Mouse (Mus musculus) kidney, postnatal 10 days (tissue): Measurements from ENCODE around the gene Pin1.
A peak's percentile ranks its signal among the peaks of the same experiment; 100 is the strongest.
"Not testable (repeated sequence)": the region's sequence is repeated elsewhere in the genome, so short reads cannot be mapped to it uniquely, and the experiment has no call there.

ENCODE experiments used
- DNase-seq: peaks from one replicate; pipeline ENCODE4 v3.0.0; 2021; ENCODE audit warnings: mixed read lengths

Pin1 gene

DNA sequence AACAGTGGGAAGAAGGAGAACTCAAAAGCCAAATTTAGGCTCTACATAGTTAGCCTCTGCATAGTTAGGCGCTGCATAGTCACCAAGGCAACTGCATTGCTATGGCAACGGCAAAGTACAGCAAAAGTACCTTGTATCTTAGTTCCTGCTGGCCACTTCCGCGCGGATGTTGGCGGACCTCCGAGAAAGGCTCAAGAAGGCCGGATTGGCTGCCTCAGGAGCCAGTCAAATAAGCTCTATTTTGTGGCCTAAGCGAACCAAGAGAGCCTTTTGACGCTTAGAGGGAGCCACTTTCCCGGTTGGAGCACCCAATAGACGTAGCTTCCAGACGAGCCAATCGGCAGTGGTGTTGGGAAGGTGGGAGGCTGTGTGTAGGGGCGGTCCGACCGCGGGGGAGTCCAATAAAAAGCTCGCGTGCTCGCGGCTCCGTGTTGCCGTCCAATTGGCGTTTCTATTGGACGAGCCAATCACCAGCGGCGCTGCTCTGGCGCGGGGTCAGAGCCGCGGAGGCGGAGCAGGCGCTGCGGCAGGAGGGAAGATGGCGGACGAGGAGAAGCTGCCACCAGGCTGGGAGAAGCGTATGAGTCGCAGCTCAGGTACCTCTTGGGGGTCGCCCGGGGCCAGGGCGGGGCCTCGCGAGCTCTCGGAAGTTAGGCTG lies at the start of gene Pin1:
Gene Pin1 (plus strand): TSS at position 494 of the 658 bp plus-strand sequence.
- peak; percentile 99 for DNase-seq

DNA sequence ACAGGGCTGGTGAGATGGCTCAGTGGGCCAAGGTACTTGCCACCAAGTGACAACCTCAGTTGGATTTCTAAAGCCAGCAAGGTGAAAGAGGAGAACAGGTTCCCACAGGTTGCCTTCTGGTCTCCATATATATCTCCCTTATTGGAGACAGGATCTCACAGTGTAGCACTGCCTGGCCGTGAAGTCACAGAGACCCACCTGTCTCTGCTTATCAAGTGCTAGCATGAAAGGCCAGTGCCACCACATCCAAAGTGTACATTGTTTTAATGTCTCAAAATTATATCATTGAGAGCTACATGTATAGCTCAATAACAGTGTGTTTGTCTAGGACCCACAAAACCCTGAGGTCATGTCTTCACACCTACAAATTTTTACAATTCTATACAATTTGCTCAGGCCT lies 45.6 kb upstream of the Pin1 start:
- DNase-seq: no peak

DNA sequence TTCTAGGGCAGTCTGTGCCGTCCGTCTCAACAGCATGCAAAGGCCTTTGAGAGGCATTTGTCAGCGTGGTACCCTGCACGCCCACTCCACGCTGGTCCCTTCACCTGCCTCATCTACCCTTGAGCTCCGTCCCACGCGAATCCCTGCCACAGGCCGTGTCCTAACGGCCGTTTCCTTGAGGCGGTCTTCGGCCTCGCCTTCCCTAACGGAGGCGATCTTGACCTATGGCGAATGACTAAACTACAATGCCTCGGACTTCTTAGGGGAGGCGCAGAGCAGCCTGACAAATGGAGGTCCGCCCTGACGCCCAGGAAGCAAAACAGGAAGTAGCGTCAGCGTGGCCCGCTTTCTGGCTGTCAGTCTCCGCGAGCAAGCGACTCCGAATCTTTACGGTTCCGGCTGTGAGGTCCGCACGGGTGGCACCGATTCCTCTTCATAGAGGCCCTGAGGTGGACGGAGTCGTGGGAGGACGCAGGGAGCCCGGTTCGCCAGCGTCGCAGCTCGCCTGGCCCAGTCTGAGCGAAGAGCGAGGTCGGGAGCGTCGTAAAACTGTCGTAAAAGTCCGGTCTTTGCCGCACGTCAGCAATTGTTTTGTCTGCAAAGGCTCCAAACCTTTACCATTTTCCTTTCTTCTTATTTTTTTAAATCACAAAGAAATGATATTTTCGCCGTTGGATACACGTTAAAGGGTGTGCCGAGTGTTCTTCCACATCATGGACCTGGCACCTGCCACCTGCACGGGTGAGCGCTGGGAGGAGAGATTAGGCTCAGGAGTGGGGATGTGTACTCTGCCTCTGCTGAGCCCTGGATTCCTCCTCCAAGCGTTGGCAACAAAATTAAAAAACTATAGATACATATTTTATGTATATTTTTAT lies 44.6 kb upstream of the Pin1 start:
- DNase-seq: peak; percentile 88

DNA sequence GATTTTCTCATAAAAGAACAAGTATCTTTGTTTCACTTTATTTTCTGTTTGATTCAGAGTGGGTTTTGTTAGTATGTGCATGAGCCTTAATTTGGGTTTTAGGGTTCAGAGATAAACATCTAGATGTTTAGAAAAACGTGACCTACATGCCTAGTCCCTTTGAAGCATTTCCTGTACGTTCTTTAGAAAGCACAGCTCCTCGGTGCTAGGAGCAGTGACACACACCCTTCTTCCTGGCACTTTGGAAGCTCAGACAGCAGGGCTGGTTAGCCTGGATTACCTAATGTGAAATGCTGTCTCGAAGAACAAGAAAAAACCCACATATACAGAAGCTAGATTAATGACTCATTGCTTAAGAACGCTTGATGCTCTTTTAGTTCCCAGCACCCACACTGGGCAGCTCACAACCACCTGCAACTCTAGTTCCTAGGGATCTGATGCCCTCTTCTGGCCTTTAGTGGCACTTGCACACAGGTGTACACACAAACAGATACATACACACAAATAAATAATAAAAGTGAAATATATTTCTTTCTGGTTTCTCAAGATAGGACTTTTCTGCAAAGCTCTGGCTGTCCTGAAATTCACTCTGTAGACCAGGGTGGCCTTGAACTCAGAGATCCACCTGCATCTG lies 41.9 kb upstream of the Pin1 start:
- no peak for DNase-seq

DNA sequence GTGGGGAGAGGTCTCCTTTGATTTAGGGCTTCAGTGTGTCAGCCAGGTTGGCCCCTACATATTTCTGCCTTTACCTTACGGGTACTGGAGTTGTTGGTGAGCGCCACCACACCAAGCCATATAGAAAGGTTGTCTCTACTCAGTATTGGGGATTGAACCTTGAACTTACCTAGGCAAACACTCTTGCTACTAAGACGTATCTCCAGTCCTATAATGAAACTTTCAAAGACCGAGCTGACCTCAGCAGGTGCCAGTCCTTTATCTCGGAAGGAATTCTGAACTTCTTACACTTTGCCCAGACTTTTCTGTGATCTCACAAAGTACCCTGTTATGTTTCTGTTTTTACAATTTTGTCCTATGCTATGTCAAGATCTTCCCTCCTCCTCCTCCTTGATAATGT lies 39.9 kb upstream of the Pin1 start:
- no peak for DNase-seq

DNA sequence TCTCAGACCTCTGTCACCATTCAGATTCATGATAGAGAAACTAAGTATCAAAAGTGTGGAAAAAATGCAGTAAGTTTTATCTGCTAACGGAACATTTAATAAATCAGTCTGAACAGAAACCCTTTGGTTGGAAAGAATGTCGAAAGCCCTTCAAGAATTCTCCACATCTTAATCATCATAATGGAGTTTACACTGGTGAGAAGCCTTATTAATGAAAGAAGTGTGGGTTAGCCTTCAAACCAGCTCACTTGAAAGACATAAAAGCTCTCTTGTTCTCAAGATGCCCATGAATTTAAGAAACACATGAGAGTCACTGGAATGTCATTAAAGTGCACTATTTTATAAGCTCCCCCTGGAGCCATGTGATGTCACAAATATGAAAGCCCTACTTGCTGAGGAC lies 35.2 kb upstream of the Pin1 start:
- no peak for DNase-seq

DNA sequence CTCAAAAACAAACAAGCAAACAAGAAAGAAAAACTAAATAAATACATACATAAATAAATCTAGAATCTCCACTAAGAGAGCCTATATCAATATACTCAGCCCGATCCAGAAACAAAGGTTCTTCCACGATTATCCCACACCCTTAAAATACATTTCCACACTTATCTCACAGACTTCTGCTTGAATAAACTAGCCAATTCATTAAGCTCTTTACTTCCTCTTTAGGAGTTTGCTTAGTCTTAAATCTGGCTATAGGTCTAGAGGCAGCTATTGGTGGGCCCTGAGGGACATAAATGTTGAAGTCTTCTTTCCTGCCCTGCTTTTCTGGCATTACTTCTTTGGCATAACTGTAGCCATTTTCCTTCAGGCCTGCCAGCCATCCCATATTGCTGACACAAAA lies 20.6 kb upstream of the Pin1 start:
- DNase-seq: no peak

DNA sequence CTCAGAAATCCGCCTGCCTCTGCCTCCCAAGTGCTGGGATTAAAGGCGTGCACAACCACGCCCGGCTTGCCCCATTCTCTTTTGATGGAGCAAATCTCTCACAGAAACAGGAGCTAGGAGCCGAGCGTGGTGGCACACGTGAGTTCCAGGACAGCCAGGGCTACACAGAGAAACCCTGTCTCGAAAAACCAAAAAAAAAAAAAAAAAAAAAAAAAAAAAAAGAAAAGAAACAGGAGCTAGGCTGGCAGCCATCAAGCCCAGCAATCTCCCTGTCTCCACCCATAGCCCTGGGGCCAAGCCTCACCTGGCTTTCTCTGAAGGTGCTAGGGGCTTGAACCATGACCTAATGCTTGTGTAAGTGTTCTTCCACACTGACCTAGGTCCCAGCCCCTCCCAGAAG lies 16.2 kb upstream of the Pin1 start:
- DNase-seq: not testable (repeated sequence)

DNA sequence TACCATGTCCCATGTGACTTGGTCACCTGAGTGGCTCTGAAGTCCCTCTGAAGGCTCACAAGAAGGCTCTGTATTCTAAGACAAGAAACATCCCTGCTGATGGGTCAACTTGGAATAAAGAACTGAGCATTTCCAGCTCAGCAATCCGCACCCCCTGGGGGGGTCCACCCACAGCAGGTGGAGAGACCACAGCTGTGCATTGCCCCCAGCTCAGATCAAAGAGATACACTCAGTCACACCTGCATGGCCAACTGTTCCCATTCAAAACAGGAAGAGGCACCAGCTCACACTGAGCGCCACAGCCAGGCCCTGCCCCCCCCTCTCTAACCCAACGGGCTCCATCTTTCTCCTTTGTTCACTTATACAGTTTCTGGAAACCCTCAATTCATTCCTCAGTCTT lies 15.6 kb upstream of the Pin1 start:
- DNase-seq: no peak

DNA sequence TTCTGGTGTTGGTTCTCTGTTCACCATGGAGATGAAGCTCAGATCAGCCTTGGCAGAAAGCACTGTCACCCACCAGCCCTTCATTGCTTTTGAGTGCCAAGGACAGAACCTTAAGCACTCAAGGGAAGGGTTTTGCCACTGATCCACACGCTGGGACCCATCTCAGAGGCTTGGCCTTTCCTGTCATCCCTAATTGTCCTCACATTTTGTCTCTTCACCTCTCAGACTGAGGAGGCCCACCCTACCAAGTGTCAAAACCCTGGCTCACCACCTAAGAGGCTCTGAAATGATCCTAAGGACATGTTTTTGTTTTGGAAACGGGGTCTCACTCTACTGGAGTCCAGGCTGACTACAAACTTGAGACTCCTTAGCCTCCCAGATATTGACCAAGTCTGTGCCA lies 15.1 kb upstream of the Pin1 start:
- DNase-seq: no peak

DNA sequence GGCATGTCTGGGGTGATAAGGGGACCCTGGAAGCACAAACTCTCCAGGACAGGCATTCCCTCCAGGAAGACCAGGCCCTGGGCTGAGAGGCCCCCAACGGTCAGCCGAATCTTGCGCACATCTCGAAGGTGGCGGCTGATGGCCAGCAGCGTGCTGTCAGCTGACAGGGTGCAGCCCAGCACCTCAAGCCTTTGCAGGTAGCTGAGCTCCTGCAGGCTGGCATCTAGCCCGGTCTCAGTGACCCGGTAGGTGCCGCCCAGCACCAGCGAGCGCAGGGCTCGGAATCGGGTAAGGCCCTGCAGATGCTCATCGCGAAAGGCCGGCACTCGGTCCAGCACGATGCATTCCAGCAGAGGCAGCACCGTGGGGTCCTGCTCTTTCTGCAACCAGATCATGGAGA lies 13.3 kb upstream of the Pin1 start:
- DNase-seq: no peak

DNA sequence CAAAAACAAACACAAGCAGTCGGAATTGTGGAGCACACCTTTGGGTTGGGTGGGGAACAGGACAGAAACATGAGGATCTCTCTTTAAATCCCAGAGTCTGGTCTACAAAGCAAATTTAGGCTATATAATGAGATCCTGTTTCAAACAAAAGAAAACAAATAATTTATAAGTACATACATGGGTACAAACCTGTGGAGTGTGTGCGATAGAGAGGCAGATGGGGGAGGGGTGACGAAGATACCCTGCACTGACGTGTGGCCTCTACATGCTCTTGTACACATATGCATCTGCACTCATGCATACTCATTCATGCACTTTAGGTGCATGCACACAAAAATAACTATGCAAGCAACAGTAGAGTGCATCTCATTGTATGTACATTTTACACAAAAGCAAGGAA lies 12.4 kb upstream of the Pin1 start:
- no peak for DNase-seq

DNA sequence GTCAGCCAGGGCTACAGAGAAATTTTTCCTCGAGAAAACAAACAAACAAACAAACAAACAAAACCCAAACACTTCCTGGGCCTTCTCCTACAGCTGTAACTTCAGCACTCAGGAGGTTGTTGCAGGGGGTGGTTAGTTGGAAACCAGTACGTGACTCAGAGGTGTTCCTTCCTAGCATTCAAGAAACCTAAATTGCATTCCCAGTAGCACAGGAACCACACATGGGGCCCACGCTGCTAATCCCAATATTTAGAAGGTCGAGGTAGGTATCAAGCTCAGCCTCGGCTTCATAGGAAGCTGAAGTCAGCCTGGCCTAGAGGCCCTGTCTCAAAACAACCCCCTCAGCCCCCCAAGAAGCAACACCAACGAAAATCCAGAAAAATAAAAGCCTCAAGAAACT lies 10.4 kb upstream of the Pin1 start:
- DNase-seq: no peak

DNA sequence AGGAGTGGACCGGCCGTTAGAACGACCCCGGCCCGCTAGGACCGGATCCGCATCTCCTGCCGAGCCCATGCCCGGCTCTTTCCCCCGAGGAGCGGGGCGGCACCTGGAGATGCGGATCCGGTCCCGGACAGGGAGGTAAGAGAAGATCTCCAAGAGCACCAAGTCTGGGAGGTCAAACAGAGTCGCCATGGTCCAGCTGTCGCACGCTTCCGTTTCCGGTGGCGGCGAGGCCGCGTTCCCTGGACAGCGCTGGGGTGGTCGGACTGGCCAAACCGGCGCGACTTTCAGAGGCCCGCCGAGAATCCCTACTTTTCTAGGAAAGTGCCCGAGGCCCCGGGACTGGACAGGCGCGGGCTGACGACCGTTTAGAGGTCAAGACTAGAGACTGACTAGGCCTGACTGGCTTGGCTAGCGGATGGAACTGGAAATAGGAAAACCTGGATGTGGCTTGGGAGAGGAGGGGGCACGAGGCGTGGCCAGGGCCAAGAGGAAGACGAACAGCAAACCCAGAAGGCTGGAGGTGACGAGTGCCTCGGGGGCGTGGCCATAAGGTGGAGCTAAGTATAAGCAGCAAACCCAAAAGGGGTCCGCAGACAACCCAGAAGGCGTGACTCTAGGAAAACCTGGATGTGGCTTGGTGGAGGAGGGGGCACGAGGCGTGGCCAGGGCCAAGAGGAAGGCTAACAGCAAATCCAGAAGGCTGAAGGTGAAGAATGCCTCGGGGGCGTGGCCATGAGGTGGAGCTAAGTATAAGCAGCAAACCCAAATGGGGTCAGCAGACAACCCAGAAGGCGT lies 9.6 kb upstream of the Pin1 start, which contains the start of gene Ubl5:
Gene Ubl5 (plus strand): TSS at position 778 of the 795 bp plus-strand sequence.
- DNase-seq: peak; percentile 98

DNA sequence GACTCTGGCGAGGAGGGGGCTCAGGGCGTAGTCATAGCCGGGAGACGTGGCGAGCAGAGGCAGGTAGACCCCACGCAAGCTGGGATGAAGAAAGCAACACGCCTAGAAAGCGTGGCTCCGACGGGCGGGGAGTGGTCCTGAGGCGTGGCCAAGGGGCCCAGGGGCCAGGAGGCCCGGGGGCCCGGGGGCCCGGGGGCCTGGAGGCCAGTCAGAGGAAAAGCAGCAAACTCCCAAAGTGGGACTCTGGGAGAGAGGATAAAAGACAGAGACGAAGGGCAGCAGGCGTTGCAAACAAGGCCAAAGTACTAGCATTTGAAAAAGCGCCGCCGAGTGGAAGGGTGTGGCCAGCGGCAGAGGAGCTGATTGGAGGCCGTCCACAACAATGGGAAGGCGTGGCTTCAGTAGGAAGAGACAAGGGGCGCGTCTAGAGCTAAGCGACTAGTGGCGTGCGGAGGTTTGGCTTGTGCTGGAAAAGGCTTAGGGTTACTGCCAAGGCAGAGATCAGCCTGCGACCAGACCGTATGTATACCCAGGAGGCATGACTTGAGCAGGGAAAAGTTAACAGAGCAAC lies 8.9 kb upstream of the Pin1 start:
- DNase-seq: peak; percentile 93

DNA sequence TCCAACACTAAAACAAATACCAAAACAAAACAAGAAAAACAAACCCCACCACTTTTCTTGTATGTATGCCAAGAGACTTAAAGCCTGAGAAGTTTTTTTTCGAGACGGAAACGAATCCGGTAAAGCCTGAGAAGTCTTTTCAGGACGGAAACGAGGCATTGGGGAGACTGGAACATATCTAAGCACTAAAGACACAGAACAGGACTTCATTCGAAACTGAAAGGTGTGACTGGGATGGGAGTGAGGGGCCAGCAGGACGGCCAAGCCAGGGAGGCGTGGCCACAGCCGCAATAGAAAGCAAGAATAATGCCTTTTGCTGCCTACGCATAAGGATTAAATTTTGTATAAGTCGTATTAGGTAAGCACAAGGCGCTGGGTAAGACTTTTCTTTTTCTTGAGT lies 8.1 kb upstream of the Pin1 start:
- no peak for DNase-seq

DNA sequence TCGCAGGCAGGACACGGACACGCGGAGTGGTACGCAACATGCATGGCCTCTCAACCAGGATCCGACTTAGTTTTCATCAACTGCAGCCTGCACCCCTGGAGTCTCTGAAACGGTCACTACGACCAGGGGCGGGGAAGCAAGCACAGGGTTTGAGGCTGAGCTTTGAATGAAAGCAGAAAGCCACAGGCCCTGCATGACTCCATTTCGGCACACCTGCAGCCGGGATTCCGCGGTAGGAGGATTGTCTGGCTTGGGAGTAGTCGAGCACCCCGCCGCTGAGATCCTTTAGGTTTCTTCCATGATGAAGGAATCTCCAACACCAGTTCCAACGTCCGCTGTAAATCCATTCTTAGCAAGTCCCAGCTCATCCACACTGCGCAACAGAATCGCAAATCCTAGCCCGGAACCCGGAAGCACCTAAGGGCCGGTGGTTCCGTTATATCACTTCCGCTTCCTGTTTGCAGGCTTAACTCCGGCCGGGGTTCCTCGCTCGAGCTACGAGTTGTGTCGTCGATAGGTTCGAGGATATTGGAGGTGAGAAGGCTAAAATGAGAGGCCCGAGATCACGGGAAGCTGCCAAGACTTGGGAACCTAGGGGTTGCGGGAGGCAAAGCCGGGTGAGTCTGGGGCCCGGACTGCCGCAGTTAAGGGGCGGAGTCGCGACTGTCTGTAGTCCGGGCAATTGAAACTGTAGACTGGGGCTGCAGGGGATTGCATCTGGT lies 7.4 kb upstream of the Pin1 start, which contains the start of gene Fbxl12:
Gene Fbxl12 (minus strand): TSS at position 408 of the 722 bp plus-strand sequence.
- peak; percentile 83 for DNase-seq

DNA sequence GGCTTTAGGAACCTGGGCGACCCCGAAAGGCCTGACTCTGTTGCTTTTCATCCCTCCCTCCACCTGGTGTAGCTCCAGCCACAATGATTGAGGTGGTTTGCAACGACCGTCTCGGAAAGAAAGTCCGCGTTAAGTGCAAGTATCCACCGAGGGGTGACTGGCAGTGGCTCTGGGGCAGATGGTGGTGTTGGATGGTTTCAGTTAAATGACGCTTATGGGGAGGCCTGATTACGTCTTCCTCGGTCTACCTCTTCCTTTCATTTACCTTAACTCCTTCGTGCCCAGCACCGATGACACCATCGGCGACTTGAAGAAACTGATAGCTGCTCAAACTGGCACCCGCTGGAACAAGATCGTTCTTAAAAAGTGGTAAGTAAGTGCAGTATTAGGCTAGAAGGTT lies 6.8 kb upstream of the Pin1 start:
- no peak for DNase-seq

DNA sequence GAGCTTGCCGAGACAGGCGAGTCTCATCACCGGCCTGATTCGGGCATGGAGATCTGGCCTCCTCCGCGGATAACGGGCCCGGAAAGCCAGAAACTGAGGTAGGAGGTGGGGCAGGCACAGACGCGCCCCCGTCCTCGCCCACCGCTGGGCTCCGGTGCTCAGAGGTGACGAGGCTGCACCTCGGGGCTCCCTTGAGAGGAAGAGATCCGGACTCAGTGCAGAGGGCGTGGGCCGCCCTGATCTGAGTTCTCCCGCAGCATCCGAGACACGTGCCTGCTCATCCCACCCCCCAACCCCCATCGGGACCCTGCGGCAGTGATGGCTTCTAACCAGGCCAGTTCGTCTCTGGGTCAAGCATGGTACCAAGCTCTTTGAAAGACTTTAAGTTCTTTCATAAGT lies 364 bp downstream of the Pin1 start:
- DNase-seq: no peak

DNA sequence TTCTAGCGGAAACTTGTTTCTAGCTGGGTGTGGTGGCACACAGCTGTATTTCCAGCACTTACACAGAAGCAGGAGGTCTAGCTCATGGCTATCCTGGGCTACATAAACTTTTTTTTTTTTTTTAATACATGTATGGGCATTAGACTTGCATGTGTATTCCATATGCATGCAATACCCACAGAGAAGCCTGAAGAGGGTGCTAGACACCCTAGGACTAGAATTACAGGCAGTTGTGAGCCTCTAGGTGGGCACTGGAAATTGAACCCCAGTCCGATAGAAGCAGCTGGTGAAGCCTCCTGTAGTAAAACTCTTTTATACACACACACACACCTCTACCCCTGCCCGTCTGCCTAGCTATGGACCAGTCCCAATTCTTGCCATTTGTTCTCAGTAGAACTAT lies 2.0 kb downstream of the Pin1 start:
- no peak for DNase-seq

DNA sequence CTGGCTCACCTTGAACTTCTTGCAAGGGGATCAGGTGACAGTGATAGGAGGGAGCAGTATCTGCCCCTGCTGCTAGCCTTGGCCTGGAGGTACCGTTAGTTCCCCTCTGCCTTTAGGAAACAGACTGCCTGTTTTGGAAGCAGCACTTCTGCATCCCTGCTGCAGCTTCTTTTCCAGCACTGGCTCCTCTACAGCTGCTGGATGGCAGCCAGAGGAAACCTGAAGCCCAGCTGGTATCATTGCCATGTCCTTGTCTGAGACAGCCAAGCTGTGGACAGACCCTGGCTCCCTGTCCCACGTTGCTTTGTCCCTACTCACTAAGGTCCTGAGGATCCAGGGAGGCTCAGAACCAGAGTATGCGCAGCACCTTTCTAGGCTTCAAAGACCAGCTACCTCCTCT lies 5.7 kb downstream of the Pin1 start:
- DNase-seq: no peak

DNA sequence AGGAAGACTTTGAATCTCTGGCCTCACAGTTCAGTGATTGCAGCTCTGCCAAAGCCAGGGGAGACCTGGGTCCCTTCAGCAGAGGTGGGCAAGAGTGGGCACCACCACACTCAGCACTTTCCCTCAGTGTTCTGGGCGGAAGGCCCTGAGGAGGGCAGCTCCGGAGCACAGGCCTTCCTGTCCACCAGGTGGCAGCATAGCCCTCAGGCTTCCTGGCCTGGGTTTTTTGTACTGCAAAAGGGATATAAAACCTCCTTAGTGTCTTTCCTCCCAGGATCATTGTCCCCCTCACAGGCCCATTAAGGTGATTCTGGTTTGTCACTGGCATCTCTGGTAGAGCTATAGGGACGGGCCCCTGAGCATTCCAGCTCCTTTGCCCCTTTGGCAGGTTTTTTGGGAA lies 10.4 kb downstream of the Pin1 start:
- DNase-seq: peak; percentile 87
